Mouse (Mus musculus) lung, embryonic 14.5 days (tissue): ENCODE measurements around the gene Prdm10. TPM values are rescaled to one million over a fixed set of nuclear protein-coding genes. Genes with fewer than 3 reads are reported as not detected.

Experiments
- ATAC-seq: fragments of 200-750 bp; cut with Nextera tagmentation; 2 replicates; pipeline ENCODE4 v1.8.0; 2017; ENCODE audit warnings: mild to moderate bottlenecking, moderate TSS enrichment, moderate library complexity; ENCODE audit not compliant: insufficient read depth
- DNase-seq: peaks from one replicate; pipeline ENCODE4 v3.0.0-alpha.2; 2015
- H3K27ac ChIP-seq: fragments of 300-500 bp; sonication (generic); 2 replicates; pipeline ENCODE4 v1.5.1; 2014; ENCODE audit warnings: low read depth, mild to moderate bottlenecking, moderate library complexity
- H3K27me3 ChIP-seq: fragments of 300-500 bp; sonication (generic); 2 replicates; pipeline ENCODE4 v1.6.1; 2014; ENCODE audit warnings: low read length, control low read depth; ENCODE audit not compliant: insufficient read depth
- H3K36me3 ChIP-seq: fragments of 300-500 bp; sonication (generic); 2 replicates; pipeline ENCODE4 v1.6.1; 2014; ENCODE audit warnings: control low read depth; ENCODE audit not compliant: insufficient read depth
- H3K4me1 ChIP-seq: fragments of 300-500 bp; sonication (generic); 2 replicates; pipeline ENCODE4 v1.6.1; 2014; ENCODE audit warnings: antibody characterized with exemption, control low read depth; ENCODE audit not compliant: insufficient read depth
- H3K4me2 ChIP-seq: fragments of 300-500 bp; sonication (generic); 2 replicates; pipeline ENCODE4 v1.6.1; 2014; ENCODE audit warnings: mild to moderate bottlenecking
- H3K4me3 ChIP-seq: fragments of 300-500 bp; sonication (generic); 2 replicates; pipeline ENCODE4 v1.5.1; 2014; ENCODE audit warnings: low read depth, low read length
- H3K9ac ChIP-seq: fragments of 300-500 bp; sonication (generic); 2 replicates; pipeline ENCODE4 v1.6.1; 2014
- H3K9me3 ChIP-seq: fragments of 300-500 bp; sonication (generic); 2 replicates; pipeline ENCODE4 v1.6.1; 2016; ENCODE audit warnings: low read depth, low read length, control low read depth
- CTCF ChIP-seq: IDR thresholded peaks from 2 replicates; pipeline ENCODE4 v1.5.1; 2016; ENCODE audit warnings: antibody characterized with exemption, low read depth
- WGBS: fragments of 180-500 bp; shearing (Covaris S2); extraction: QIAGEN DNeasy Blood & Tissue Kit; methylation state at CpG from one replicate; pipeline ENCODE4 v1.1.7; 2014; 5-methylcytosine and 5-hydroxymethylcytosine counted together
- polyA plus RNA-seq: library from polyadenylated mRNA; unstranded; fragments of >200 nt; fragmentation: Nextera tagmentation; extraction: Ambion mirVana; gene quantifications from 2 replicates; pipeline ENCODE4 v1.2.1, GENCODE M21; 2014

Prdm10 gene
- polyA plus RNA-seq, 1 experiment from 2014 or later: 6.7 TPM

GRCm38 (mm10) chr9:31279885-31280365 lies 413 bp upstream of the Prdm10 start:
- ATAC-seq: peak; percentile 78
- under 1% methylated on average over 25 of the region's 25 CpGs for WGBS

GRCm38 (mm10) chr9:31281011-31281662 lies 799 bp downstream of the Prdm10 start:
- Histone ChIP-seq H3K27me3 (no peaks in the 10 kb centered on the region), H3K4me1 (peaks cover 9% of the 10 kb centered on the region; the same call in 1 of the 2 replicates), H3K36me3 (no peaks in the 10 kb centered on the region), H3K27ac (peak overlapping the region; percentile 99), H3K9ac (peak overlapping the region; percentile 98), H3K9me3 (no peaks in the 10 kb centered on the region), H3K4me2 (peak overlapping the region; percentile 81), H3K4me3 (peak overlapping the region; percentile 75)
- DNase-seq (peak; percentile 85), ATAC-seq (peak; percentile 73)
- WGBS: 1% methylated on average over 61 of the region's 63 CpGs
- no peak for TF ChIP-seq CTCF

More at GRCm38 (mm10) chr9:31279885-31280365, 413 bp upstream of the Prdm10 start:
- Histone ChIP-seq H3K27ac (peak overlapping the region; percentile 99), H3K4me1 (peaks cover 9% of the 10 kb centered on the region; the same call in 1 of the 2 replicates), H3K36me3 (no peaks in the 10 kb centered on the region), H3K9ac (peak overlapping the region; percentile 98), H3K9me3 (no peaks in the 10 kb centered on the region), H3K27me3 (no peaks in the 10 kb centered on the region), H3K4me2 (peak overlapping the region; percentile 81), H3K4me3 (peak overlapping the region; percentile 75)
- DNase-seq: peak; percentile 88
- no peak for TF ChIP-seq CTCF

GRCm38 (mm10) chr9:31281663-31282015 lies 1.3 kb downstream of the Prdm10 start:
- H3K4me2 ChIP-seq: peak overlapping the region; percentile 81
- H3K27me3 ChIP-seq: no peaks in the 10 kb centered on the region
- H3K27ac ChIP-seq: peak overlapping the region; percentile 99
- H3K36me3 ChIP-seq: no peaks in the 10 kb centered on the region
- peaks cover 9% of the 10 kb centered on the region; the same call in 1 of the 2 replicates for H3K4me1 ChIP-seq
- H3K9ac ChIP-seq: peak overlapping the region; percentile 98
- DNase-seq (peak; percentile 65), ATAC-seq (no peak)
- 3% methylated on average over 11 of the region's 11 CpGs for WGBS
- H3K4me3 ChIP-seq: peak overlapping the region; percentile 75
- H3K9me3 ChIP-seq: no peaks in the 10 kb centered on the region
- no peak for TF ChIP-seq CTCF

- H3K9ac ChIP-seq: peak overlapping the region; percentile 10; the same call in 1 of the 2 replicates
- DNase-seq (no peak), ATAC-seq (no peak)
- H3K4me2 ChIP-seq: peak overlapping the region; percentile 81
- TF ChIP-seq CTCF: no peak
- no peaks in the 10 kb centered on the region for H3K36me3 ChIP-seq
- 51% methylated on average over 4 of the region's 4 CpGs for WGBS
- H3K9me3 ChIP-seq: no peaks in the 10 kb centered on the region
- H3K4me3 ChIP-seq: no peak overlapping the region
- peaks cover 9% of the 10 kb centered on the region; the same call in 1 of the 2 replicates for H3K4me1 ChIP-seq
- H3K27ac ChIP-seq: no peak overlapping the region
- no peaks in the 10 kb centered on the region for H3K27me3 ChIP-seq
Measured at GRCm38 (mm10) chr9:31282536-31282935, 2.2 kb downstream of the Prdm10 start.

GRCm38 (mm10) chr9:31283044-31283443 lies 2.7 kb downstream of the Prdm10 start:
- Histone ChIP-seq H3K9ac (no peak overlapping the region), H3K4me2 (no peak overlapping the region), H3K4me3 (no peak overlapping the region), H3K9me3 (no peaks in the 10 kb centered on the region), H3K4me1 (peaks cover 9% of the 10 kb centered on the region; the same call in 1 of the 2 replicates), H3K27me3 (no peaks in the 10 kb centered on the region), H3K27ac (no peak overlapping the region), H3K36me3 (no peaks in the 10 kb centered on the region)
- ATAC-seq (no peak), DNase-seq (no peak)
- no peak for TF ChIP-seq CTCF
- WGBS: 82% methylated on average over 4 of the region's 4 CpGs

- no peak for TF ChIP-seq CTCF
- H3K36me3 ChIP-seq: no peaks in the 10 kb centered on the region
- H3K4me1 ChIP-seq: peaks cover 9% of the 10 kb centered on the region; the same call in 1 of the 2 replicates
- no peak overlapping the region for H3K9ac ChIP-seq
- H3K27me3 ChIP-seq: no peaks in the 10 kb centered on the region
- no peaks in the 10 kb centered on the region for H3K9me3 ChIP-seq
- H3K4me2 ChIP-seq: no peak overlapping the region
- DNase-seq (no peak), ATAC-seq (no peak)
- 80% methylated on average over 3 of the region's 3 CpGs for WGBS
- H3K27ac ChIP-seq: no peak overlapping the region
- no peak overlapping the region for H3K4me3 ChIP-seq
Measured at GRCm38 (mm10) chr9:31283911-31284310, 3.6 kb downstream of the Prdm10 start.

- no peak overlapping the region for H3K4me2 ChIP-seq
- WGBS: 79% methylated on average over 14 of the region's 14 CpGs
- ATAC-seq: no peak
- no peaks in the 10 kb centered on the region for H3K27me3 ChIP-seq
- H3K4me1 ChIP-seq: no peaks in the 10 kb centered on the region
- TF ChIP-seq CTCF: no peak
- H3K4me3 ChIP-seq: no peak overlapping the region
- no peak for DNase-seq
- H3K27ac ChIP-seq: peak overlapping the region; percentile 50; the same call in 1 of the 2 replicates
- no peaks in the 10 kb centered on the region for H3K9me3 ChIP-seq
- no peaks in the 10 kb centered on the region for H3K36me3 ChIP-seq
- H3K9ac ChIP-seq: no peak overlapping the region
Measured at GRCm38 (mm10) chr9:31290201-31290862, 10.0 kb downstream of the Prdm10 start.
